Mouse (Mus musculus) mature B cell (primary cell): Measurements from ENCODE around the gene Llgl2.

Source experiments
- in situ Hi-C: fragments of 300-500 bp; cut with MboI; formaldehyde crosslinking; loops from 2 replicates; pipeline ENCODE4 v1.14.3; 2019

Gene Llgl2

DNA sequence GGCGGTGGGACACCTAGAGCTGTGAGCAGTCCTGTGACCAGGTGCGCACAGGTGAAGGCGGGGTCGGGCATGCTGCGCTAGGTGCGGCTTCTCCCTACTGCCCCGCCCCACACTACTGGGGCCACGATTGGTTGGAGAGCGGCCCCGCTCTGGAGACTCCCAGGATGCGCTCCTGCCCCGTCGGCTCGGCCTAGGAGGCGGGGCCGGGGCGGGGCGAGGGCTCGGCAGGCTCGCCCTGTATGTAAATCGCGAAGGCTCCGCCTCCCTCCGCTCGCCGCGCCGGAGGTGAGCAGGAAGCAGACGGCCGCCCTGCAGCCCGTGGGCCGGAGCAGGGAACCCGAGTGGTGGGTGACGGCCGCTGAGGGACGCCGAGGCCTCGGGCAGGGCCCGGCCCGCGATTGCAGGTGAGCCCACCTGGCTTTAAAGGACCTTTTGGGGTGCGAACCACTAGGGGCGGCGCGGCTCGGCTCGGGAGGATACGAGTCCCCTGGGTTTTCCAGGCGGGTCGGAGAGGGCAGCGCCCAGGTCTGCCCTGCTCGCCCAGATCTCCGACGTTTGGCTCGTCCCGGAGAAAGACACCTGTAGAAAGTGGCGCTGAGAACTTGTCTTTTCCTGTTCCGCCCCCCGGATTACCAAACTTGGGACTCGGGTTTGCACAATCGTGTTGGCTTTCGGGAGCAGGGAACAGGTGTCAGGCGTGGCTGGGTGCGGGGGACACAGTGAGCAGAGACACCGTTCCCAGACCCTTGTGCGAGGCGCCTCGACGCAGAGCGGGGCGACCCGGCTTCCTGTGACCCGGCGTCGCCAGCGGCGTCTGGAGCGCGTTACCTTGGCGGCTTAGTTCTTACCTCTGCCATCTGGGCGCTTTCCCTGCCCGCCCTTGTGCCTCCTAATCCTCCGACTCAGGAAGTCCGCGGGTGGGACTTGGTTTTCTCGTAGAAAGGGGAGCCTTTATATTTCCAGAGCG is at the start of gene Llgl2:
Gene Llgl2, plus strand, starts transcription at position 276 of the 967 bp plus-strand sequence.
- in situ Hi-C loops, result no loop called here

DNA sequence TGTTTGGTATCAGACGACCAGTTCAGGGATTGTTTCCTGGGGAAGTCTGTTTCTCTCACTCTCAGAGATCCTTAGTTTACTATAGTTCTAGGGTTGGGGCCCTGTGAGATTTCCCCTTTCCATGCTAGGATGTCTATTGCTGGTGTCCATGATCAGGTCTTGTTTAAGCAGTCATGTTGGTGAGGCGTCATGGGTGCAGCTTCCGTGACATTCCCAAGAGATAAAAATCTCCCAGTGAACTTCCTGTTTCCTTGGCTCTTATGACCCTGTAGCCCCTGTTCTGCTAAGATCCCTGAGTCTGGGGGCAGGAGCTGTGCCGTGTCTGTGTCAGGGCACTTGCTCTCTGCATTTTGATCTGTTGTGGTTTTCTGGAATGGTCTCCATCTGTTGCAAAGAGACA is 49.2 kb upstream of the Llgl2 start:
- in situ Hi-C loops, result no loop called here

DNA sequence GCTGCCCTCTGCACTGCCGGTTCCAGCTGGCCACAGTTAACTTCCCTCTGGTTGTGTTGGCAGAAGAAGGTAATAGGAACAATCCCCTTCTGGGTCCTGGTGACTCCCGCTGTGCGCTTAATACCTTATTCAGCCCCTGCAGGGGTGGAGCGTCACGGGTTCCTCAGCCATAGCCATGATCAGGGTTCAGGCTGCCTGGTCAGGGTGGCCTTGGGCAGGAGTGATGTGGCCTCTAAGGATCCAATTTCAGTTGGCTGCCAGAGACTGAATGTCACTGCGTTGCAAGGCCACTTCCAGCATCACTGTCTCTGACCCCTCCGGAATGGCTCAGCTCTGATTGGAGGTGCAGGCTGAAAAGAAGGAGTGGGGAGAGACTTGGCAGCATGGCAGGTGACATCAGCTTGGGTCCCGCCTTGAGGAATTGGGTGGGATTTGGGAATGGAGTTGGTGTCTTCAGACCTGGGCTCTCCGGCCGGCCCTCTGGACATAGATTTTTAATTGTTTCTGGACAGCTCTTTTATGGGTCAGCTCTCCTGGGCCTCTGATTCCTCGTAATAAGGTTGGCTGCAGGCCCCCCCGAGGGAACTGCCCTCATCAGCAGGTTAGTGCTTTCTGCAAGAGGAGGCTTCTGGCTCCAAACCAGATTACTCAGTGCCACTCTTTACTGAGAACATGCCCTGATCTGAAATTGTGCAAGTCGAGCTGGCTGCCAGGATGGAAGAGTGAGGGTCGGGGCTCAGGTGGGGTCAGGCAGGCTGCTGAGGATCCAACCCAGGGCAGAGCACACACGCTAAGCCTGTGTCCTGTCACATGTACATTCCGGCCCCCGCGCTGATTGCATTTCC is 47.8 kb upstream of the Llgl2 start:
- in situ Hi-C loops, result no loop called here

DNA sequence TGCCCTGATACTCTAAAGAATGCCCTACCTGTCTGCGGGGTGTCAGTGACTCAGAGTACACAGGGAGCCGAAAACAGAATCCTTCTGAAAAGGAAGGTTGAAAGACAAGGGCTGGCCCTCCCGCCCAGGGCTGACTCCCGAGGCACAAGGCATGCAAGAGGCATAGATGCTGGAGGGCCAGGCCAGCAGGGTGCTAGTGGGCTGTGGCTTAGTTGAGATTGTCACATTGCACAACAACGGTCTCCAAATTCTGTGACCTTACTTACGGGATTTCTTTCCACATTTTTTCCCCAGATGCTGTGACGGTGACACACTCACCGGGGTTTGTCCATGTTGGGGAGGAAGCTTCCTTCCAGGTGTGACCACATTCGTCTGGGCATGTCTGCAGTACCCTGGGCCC is 46.9 kb upstream of the Llgl2 start:
- in situ Hi-C loops, result no loop called here

DNA sequence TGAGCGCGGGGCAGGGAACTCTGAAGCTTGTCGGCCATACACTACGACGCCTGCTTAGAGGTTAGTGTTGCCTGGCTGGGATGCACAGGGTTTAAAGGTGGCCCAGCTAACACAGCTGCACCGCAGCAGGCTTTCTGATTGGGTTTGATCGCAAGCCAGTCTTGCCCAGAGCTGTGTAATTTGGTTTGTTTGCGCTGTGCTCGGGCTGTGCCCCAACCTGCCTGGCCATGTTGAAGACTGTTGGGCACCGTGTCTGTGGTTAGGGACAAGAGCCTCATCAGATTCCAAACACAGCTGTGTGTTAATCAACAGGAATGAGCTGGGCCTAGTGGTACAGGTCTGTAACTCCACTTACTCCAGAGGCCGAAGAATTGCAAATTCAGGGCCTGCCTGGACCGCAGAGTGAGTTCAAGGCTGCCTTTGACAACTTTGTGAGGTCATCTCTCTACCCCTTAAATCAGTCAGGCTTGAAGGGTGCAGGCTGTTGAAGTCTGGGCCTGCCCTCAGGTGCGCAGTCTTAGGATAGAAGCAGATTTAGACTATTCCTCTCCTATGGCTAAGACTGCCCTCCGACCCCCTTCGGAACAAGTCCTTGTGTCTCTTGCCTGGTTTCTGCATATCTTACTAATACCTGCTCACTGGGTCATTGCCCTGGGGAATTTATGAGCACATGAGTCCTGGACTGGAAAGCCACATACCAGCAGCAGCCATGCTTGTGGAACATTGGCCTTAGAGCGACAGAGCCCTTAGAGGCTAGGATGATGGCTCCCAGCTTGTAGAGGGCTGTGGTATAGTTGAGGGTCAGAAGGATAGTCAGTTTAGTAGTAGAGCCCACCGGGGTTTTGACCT is 46.1 kb upstream of the Llgl2 start:
- in situ Hi-C loops, result no loop called here

DNA sequence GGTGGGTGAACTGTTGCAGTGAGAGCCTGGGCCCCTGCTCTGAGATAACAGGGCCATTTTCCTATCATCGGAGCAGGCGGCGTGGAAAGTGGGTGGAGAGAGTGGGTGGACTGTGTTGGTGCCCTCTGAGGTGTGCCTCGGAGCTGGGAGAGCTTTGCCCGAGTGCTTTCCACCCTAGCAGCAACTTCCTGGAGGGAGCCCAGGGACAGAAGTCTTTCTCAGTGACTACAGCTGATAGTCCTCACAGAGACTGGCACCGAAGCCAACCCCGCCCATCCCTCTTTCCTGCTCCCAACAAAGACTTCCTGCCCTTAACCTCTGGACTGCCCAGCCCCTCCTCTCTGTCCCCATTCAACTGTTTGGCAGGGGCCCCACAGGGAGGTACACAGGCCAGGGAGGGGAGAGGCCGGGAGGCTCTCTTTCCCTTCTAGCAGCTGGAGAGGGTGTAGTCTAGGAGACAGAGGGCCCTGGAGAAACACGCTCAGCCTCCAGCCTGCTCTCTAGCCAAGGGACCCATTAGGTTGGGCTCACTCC is 44.7 kb upstream of the Llgl2 start:
- in situ Hi-C loops, result no loop called here

DNA sequence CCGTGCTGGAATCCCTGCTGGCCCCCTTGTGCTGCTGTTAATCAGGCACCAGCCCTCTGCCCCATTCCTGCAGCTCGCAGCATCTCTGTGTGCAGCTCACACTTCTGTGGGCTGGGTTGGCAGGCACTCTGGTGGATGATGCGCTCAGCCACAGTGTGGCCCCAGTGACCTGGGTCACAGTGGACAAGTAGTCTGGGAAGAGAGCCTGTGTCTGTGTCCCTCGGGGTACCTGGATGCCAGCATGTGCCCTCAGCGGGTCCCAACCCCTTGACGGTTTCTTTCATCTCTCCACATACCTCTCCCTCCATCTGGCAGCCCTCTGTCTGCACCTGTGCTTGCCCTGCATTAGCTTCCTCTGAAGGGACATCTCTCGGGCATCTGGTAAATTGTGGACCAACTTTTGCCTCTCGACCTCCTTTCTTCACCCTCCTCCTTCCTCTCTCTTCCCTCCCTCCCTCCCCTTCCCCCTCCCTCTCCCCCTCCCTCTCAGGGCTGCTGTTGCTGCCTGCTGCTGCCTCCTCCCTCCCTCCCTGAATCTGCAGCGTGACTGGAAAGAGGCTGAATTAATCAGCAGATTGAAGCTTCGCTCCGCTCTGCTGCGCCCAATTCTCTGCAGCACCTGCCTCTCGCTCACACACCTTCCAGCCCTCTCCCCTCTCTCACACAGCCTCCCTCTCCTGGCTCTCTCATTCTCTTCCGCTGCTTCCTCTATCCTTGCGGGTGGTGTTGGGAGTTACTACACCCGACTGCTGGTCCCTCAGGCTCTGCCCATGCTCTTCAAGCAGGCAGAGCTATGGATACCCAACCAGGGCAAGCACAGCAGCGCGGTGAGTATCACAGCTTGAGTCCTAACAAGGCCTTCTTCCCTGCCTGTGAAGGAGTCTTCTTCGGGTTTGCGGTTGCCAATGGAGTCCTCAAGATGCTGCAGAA is 43.4 kb upstream of the Llgl2 start:
- in situ Hi-C loops, result no loop called here

DNA sequence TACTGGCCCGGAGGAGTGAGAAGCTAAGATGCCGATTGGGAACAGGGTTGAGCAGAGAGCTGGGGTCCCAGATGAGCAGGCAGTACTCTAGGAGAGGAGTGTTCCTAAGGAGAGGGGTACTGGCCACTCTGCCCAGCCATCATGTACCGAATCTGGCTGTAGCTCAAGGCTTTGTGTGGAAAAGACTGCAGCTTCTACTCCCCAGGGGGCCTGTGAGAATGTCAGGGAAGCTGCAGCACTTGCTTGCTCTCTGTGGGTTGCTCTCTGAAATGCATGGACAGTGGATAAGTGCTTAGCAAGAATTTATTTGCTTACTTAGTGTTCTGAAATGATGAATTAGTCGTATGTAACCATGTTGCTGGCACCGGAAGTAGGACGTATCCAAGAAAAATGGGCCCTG is 37.4 kb upstream of the Llgl2 start:
- in situ Hi-C loops, result no loop called here

DNA sequence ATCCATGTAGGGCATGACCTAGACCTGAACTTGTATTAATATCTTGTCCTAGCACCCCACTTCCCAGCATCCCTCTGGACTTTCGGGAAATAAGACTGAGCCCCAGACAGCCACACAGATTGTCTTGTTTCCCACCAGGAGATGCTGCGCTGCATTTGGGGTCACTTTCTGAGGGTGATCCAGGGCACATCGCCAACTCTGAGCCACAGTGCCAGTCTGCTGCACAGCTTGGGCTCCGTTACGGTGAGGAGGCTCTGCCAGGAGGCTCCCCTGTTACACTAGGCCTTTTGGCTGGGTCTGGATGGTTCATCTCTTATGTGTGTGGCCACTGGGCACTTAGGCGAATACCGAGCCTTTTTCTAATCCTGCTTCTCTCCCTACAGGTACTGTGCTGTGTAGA is 34.1 kb upstream of the Llgl2 start:
- in situ Hi-C loops, result no loop called here

DNA sequence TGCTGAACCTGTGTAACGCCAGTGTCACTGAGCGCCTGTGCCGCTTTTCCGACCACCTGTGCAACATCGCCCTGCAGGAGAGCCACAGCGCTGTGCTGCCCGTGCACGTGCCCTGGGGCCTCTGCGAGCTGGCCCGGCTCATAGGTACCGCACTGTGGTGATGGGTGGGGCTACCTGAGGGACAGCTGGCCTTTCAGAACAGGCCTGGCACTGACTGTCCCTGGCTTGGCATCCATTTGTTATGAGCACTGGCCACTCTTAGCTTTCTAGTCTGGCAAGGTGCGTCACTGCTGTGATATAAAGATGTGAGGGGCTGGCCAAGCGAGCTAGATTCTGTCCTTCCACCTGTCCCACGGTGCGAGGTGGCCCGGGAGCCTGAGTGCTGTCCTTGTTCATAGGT is 31.9 kb upstream of the Llgl2 start:
- in situ Hi-C loops, result no loop called here

DNA sequence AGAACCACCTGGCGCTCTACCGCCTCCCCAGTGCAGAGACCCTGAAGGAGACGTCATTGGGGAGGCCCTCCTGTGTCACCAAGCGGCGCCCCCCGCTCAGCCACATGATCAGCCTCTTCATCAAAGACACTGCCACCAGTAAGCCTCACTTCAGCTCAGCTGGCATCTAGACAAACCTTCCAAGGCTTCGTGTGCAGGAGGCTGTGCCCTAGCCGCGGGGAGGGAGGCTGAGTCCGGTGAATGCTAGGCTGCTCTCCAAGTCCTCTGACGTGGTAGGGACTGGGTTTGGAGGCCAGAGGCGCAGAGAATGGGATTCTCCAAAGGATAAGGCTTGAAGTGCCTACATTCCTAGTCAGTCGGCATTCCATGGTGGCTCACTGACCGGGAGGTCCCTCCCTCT is 31.5 kb upstream of the Llgl2 start:
- in situ Hi-C loops, result no loop called here

DNA sequence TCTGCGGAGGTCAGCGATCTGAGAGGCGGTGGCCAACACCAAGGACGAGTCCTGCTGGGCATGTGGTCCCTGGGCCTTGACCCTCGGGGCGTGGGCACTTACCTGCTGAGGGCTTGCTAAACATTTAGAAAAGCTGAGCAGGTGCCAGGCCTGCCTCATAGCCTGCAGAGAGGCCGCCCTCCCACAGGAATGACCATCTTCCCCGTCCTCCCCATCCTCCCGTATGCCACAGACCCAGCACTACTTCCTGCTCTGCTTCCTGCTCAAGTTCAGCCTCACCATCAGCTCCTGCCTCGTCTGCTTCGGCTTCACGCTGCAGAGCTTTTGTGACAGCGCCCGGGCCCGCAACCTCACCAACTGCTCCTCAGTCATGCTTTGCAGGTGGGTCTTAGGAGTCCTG is 27.0 kb upstream of the Llgl2 start:
- in situ Hi-C loops, result no loop called here

DNA sequence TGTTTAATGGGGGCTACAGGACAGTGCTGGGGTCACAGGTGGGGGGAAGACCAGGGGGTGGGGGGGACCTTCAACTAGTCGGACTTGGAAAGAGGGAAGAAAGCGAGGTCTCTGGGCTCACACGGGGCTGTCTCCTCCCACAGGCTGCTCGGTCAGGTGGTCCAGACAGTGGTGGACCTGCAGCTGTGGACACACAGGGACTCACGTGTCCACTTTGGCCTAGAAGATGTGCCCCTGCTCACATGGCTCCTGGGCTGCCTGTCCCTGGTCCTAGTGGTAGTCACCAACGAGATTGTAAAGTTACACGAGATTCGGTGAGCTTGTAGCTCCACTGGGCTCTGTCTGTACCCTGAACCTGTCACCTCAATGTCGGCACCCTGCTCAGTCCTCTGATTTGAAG is 26.2 kb upstream of the Llgl2 start:
- in situ Hi-C loops, result no loop called here

DNA sequence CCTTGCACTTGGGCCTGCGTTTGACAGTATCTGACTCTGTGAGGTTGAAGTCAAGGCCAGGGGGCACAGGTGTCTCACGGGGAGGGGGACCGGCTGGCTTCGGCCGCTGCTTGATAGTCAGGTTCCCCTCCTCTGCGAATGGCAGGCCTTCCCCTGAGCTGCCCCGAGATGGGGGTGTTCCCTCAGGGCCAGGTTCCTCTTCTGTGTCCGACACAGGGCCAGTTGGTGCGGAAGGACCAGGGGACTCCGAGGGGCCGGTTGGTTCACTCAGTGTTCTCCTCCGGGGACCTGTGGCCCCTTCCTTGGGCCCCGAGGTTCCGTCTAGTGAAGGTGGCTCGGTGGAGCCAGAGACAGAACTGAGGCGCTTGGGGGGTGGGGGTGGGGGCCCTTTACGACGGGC is 22.9 kb upstream of the Llgl2 start:
- in situ Hi-C loops, result no loop called here

DNA sequence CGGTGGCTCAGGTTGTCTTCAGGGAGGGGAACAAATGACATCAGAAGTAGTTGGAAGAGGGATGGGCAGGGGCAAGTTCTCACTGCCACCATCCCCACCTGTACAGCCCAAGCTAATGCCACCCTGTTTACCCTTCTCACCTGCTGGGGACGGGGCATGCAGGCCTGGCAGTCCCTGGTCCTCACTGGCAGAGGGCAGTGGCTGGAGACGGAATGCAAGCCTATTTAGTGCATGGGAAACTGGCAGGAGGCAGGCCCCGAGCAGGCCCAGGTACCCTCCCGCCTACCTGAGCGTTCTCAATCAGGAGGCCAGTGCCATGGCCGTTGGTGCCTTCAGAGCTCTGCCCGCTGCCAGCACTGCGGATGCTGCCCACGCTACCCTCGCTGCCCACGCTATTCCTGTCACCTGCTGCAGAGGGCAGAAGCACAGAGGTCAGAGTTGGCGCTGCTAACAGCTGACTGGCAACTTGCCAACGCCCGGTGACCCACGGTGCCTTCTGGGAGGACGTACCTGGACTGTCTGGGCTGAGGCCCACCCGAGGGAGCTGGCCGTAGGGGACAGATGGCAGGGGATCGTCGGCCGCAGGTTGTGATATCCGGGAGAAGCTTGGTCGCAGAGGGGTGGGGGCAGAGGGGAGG is 20.7 kb upstream of the Llgl2 start:
- in situ Hi-C loops, result no loop called here

DNA sequence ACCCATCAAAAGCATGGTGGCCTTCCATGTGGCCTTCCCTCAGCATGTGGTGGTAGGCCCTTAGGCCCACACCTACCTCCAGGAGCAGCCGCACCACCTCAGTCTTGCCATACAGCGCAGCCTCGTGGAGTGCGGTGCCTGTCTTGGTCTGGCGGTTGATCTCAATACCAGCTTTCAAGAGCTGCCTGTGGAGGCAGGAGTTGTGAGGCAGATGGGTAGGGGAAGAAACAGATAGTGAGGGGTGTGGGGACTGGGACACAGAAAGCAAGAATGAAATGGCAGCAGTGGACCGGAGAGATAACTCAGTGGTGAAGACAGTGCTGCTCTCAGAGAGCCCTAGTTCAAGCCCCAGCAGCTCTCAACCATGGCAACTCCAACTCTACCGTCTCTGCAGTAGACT is 18.8 kb upstream of the Llgl2 start:
- in situ Hi-C loops, result no loop called here

DNA sequence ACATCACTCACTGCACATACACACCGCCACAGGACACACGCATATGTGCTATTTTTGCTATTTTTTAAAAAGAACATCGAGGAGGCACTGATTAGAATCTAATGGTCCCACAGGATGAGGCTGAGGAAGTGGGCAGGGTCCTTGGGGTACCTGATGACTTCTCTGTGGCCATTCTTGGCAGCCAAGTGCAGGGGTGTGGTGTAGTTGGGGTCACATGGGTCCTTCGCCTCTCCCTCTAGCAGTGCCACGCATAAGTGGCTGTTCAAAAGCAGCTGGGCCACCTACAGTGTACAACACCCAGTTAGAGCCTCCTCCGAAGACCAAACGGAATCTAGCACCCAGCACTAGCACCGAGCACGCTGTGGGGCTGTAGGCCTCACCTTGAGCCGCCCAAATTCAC is 17.7 kb upstream of the Llgl2 start:
- in situ Hi-C loops, result no loop called here

DNA sequence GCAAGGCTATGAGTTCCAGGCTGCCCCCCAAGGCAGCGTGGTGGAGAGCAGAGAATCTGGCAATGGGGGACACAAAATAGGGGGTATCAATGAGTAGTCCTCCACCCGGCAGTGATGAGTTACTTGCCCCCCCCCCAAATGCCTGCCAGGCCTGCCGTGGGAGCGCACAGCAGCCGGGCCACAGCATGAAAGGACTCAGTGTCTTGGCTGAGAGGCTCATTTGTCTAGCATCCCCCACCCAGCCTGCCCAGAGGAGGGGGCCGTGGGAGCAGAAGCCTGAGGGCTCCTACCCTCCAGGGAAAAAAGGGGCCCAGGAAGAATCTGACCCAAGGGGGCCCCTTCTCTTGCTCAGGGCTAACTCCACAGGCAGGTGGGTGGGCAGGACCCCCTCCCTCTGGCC is 16.5 kb upstream of the Llgl2 start:
- in situ Hi-C loops, result no loop called here

DNA sequence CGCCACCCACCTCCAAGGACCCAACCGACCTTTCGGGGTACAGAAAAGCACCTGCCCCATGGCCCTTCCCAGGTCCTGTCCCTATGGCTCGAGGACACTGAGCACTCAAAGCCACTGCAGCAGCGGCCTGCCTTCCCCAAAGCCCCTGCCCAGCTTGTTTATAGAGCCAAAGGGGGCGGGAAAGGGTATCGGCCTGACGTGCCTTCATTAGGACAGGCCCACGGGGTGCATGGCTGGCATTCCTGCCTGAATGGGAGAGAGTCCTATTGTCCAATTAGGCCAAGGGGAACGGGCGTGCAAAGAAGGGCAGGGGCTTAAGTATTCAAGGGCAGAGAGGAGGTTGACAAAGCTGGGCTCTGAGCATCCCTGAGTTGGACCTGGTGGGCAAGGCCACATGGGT is 15.9 kb upstream of the Llgl2 start:
- in situ Hi-C loops, result no loop called here

DNA sequence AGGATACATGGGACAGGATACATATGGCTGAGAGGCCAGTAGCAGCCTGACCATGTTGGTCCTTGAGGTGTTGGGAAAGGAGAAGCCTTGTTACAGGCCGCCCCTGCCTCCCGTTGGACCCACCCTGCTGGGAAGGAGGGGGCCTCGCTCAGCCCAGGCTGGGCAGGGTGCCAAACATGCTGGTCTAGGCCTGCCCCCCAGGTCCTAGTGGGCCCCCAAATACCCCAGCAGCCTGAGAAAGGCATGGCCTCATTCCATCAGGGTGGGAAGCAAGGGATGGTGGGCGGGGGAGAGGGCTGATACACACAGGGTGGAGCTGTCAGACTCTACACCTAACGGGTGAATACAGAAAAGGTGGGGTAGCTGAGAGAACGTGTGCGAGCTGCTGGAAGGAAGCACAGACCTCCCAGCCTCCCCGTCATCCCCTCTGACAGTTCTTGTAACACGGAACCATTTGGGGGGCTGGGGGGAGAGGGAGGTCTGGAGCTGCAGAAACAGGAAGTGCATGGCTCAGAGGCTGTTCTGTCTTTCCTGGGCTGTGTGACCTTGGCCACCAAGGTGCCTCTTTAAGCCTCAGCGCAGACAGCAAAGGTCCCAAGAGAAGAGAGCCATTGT is 15.0 kb upstream of the Llgl2 start:
- in situ Hi-C loops, result no loop called here
